Mouse (Mus musculus): ENCODE measurements around the gene Mindy3. TPM values are rescaled to one million over a fixed set of nuclear protein-coding genes. Genes with fewer than 3 reads are reported as not detected.

The Mindy3 gene
- polyA plus RNA-seq, 1 experiment = 70.3 TPM

GRCm38 (mm10) chr2:12329068-12329407, 90.2 kb downstream of the Mindy3 start:
- H3K36me3 ChIP-seq (ENCODE audit: control insufficient read depth, insufficient read depth, low read length) = no peaks in the 10 kb centered on the region
- no peak overlapping the region for H3K27ac ChIP-seq (ENCODE audit: insufficient read depth, low read depth, low read length)
- TF ChIP-seq CTCF (IDR thresholded peaks at IDR 0.05; ENCODE audit: extremely low read depth, insufficient read length, insufficient replicate concordance, low read depth, low read length) (no peak), POLR2A (IDR thresholded peaks at IDR 0.05; ENCODE audit: low read depth, low read length) (no peak)
- no peak overlapping the region for H3K4me3 ChIP-seq (ENCODE audit: low read depth, low read length)
- no peaks in the 10 kb centered on the region for H3K27me3 ChIP-seq (ENCODE audit: control insufficient read depth, insufficient read depth, low read length)
- H3K4me1 ChIP-seq (ENCODE audit: control insufficient read depth, insufficient read depth, insufficient read length, low read length) = no peaks in the 10 kb centered on the region
- WGBS = 61% methylated on average over 5 of the region's 5 CpGs

GRCm38 (mm10) chr2:12328355-12329067, 90.8 kb downstream of the Mindy3 start:
- H3K4me3 ChIP-seq (ENCODE audit: low read depth, low read length) = no peak overlapping the region
- H3K36me3 ChIP-seq (ENCODE audit: control insufficient read depth, insufficient read depth, low read length) = no peaks in the 10 kb centered on the region
- TF ChIP-seq CTCF (IDR thresholded peaks at IDR 0.05; ENCODE audit: extremely low read depth, insufficient read length, insufficient replicate concordance, low read depth, low read length) (no peak), POLR2A (IDR thresholded peaks at IDR 0.05; ENCODE audit: low read depth, low read length) (no peak)
- no peaks in the 10 kb centered on the region for H3K27me3 ChIP-seq (ENCODE audit: control insufficient read depth, insufficient read depth, low read length)
- H3K4me1 ChIP-seq (ENCODE audit: control insufficient read depth, insufficient read depth, insufficient read length, low read length) = no peaks in the 10 kb centered on the region
- H3K27ac ChIP-seq (ENCODE audit: insufficient read depth, low read depth, low read length) = no peak overlapping the region
- 42% methylated on average over 8 of the region's 8 CpGs for WGBS

- H3K27me3 ChIP-seq (ENCODE audit: control insufficient read depth, insufficient read depth, low read length) = no peaks in the 10 kb centered on the region
- H3K36me3 ChIP-seq (ENCODE audit: control insufficient read depth, insufficient read depth, low read length) = no peaks in the 10 kb centered on the region
- TF ChIP-seq CTCF (IDR thresholded peaks at IDR 0.05; ENCODE audit: extremely low read depth, insufficient read length, insufficient replicate concordance, low read depth, low read length) (no peak), POLR2A (IDR thresholded peaks at IDR 0.05; ENCODE audit: low read depth, low read length) (no peak)
- WGBS = 57% methylated on average over 11 of the region's 11 CpGs
- H3K4me1 ChIP-seq (ENCODE audit: control insufficient read depth, insufficient read depth, insufficient read length, low read length) = no peaks in the 10 kb centered on the region
- no peak overlapping the region for H3K4me3 ChIP-seq (ENCODE audit: low read depth, low read length)
- no peak overlapping the region for H3K27ac ChIP-seq (ENCODE audit: insufficient read depth, low read depth, low read length)
Observed at GRCm38 (mm10) chr2:12327691-12328354, 91.4 kb downstream of the Mindy3 start.

- H3K4me1 ChIP-seq (ENCODE audit: control insufficient read depth, insufficient read depth, insufficient read length, low read length) = no peaks in the 10 kb centered on the region
- TF ChIP-seq POLR2A (IDR thresholded peaks at IDR 0.05; ENCODE audit: low read depth, low read length) = no peak
- TF ChIP-seq CTCF (IDR thresholded peaks at IDR 0.05; ENCODE audit: extremely low read depth, insufficient read length, insufficient replicate concordance, low read depth, low read length) = no peak
- no peak overlapping the region for H3K4me3 ChIP-seq (ENCODE audit: low read depth, low read length)
- no peaks in the 10 kb centered on the region for H3K36me3 ChIP-seq (ENCODE audit: control insufficient read depth, insufficient read depth, low read length)
- WGBS = 16% methylated on average over 10 of the region's 10 CpGs
- no peaks in the 10 kb centered on the region for H3K27me3 ChIP-seq (ENCODE audit: control insufficient read depth, insufficient read depth, low read length)
- no peak overlapping the region for H3K27ac ChIP-seq (ENCODE audit: insufficient read depth, low read depth, low read length)
Observed at GRCm38 (mm10) chr2:12327216-12327615, 92.1 kb downstream of the Mindy3 start.

- Histone ChIP-seq H3K4me1 (ENCODE audit: control insufficient read depth, insufficient read depth, insufficient read length, low read length) (no peaks in the 10 kb centered on the region), H3K27me3 (ENCODE audit: control insufficient read depth, insufficient read depth, low read length) (no peaks in the 10 kb centered on the region), H3K36me3 (ENCODE audit: control insufficient read depth, insufficient read depth, low read length) (no peaks in the 10 kb centered on the region), H3K27ac (ENCODE audit: insufficient read depth, low read depth, low read length) (no peak overlapping the region), H3K4me3 (ENCODE audit: low read depth, low read length) (no peak overlapping the region)
- no peak for TF ChIP-seq POLR2A (IDR thresholded peaks at IDR 0.05; ENCODE audit: low read depth, low read length)
- TF ChIP-seq CTCF (IDR thresholded peaks at IDR 0.05; ENCODE audit: extremely low read depth, insufficient read length, insufficient replicate concordance, low read depth, low read length) = no peak
- WGBS = 75% methylated on average over 2 of the region's 2 CpGs
Observed at GRCm38 (mm10) chr2:12325868-12326267, 93.4 kb downstream of the Mindy3 start.

GRCm38 (mm10) chr2:12325417-12325816, 93.9 kb downstream of the Mindy3 start:
- H3K27ac ChIP-seq (ENCODE audit: insufficient read depth, low read depth, low read length) = no peak overlapping the region
- 76% methylated on average over 6 of the region's 6 CpGs for WGBS
- no peak overlapping the region for H3K4me3 ChIP-seq (ENCODE audit: low read depth, low read length)
- no peaks in the 10 kb centered on the region for H3K4me1 ChIP-seq (ENCODE audit: control insufficient read depth, insufficient read depth, insufficient read length, low read length)
- no peaks in the 10 kb centered on the region for H3K27me3 ChIP-seq (ENCODE audit: control insufficient read depth, insufficient read depth, low read length)
- H3K36me3 ChIP-seq (ENCODE audit: control insufficient read depth, insufficient read depth, low read length) = no peaks in the 10 kb centered on the region
- TF ChIP-seq CTCF (IDR thresholded peaks at IDR 0.05; ENCODE audit: extremely low read depth, insufficient read length, insufficient replicate concordance, low read depth, low read length) = no peak
- TF ChIP-seq POLR2A (IDR thresholded peaks at IDR 0.05; ENCODE audit: low read depth, low read length) = no peak

GRCm38 (mm10) chr2:12320914-12321313, 98.4 kb downstream of the Mindy3 start:
- Histone ChIP-seq H3K27ac (ENCODE audit: insufficient read depth, low read depth, low read length) (no peak overlapping the region), H3K27me3 (ENCODE audit: control insufficient read depth, insufficient read depth, low read length) (no peaks in the 10 kb centered on the region), H3K36me3 (ENCODE audit: control insufficient read depth, insufficient read depth, low read length) (no peaks in the 10 kb centered on the region), H3K4me1 (ENCODE audit: control insufficient read depth, insufficient read depth, insufficient read length, low read length) (no peaks in the 10 kb centered on the region), H3K4me3 (ENCODE audit: low read depth, low read length) (no peak overlapping the region)
- 85% methylated on average over 4 of the region's 4 CpGs for WGBS
- no peak for TF ChIP-seq POLR2A (IDR thresholded peaks at IDR 0.05; ENCODE audit: low read depth, low read length)
- no peak for TF ChIP-seq CTCF (IDR thresholded peaks at IDR 0.05; ENCODE audit: extremely low read depth, insufficient read length, insufficient replicate concordance, low read depth, low read length)
